Mouse (Mus musculus) lung, postnatal 4 days (tissue): ENCODE results near the gene Kcmf1.
"Not testable (repeated sequence)": the region's sequence is repeated elsewhere in the genome, so short reads cannot be mapped to it uniquely, and the experiment has no call there.

Source experiments
- DNase-seq, 2 experiments: peaks; one replicate each; pipeline ENCODE4 v3.0.0; 2021

The Kcmf1 gene

DNA sequence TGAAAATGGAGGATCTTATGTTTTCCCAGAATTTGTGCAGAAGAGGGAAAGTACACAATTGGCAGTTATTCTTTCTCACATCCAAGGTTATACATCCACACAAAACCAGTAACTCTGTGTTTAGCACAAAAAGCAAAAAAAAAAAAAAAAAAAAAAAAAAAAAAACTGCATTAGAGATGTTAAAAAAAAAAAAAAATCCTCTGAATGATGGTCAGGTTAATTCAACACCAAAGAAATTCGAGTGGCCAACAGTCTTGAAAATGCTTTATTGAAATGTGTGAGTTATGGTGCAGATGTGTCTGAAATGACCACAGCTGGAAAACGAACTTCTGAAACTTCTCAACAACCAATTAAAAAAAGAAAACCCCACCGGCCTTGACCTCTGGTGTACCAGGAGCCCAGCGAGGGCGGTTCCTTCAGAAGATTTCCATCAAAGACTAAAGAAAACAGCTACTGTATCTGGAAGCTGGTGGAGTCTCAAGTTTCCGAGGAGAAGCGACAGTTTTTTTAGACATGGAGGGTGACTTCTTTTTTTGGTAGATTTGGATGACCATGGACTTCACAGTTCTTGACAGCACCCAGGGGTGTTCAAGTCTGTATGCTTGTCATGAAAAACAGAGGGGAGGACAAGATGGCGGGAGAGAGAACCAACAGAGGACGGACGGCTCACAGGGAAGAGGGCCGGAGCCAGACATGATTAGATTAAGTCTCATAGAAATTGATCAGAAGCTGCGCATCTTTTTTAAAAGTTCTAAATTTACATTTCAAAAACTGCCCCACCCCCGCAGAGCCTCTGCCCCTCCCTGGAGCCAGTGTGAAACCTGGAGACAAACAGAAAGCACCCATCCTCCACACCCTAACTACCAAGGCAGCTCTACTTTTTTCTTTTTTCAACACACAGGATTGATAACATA lies 58.7 kb downstream of the Kcmf1 start:
- no peak for DNase-seq

DNA sequence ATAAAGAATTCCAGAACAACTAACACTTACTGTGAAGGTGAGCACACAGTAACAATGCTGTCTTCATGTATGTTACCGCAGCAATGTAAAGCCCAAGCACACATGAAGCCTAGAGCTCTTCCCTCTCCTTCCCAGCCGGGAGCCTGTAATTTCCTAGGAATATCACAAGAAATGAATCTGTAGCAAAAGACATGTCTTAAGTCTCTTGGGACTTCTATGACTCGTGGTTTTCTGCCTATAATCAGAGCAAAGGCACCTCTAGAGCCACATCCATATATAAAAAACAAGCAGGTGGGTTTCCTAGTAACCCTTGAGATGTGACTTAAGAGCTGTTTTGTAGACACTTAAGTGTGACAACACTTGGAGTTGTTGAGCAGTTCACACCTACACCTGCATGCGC lies 62.0 kb downstream of the Kcmf1 start:
- DNase-seq = no peak

- DNase-seq = no peak
These were observed 65.3 kb downstream of the Kcmf1 start for GRCm38 (mm10) chr6:72834518-72834917.

GRCm38 (mm10) chr6:72831858-72832257 lies 67.9 kb downstream of the Kcmf1 start:
- DNase-seq = no peak

GRCm38 (mm10) chr6:72831276-72831675 lies 68.5 kb downstream of the Kcmf1 start:
- peak in 1 of 2 experiments; percentile 72 for DNase-seq

DNA sequence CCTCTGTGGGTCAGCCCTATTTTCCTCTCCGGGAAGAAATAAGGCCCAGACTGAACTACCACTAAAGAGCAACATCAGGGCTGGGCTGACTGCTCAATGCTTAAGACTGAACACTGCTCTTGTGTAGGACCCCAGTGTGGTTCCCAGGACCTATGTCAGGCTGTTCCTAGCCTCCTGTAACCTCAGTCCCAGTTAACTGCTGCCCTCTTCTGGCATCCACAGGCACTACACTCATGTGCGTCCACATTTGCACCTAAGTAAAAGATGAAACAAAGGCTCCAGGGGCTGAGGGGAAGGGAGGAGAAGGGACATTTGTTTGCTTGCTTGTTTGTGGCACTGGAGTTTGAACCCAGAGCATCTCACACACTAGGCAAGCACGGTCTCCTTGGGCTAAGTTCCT lies 70.9 kb downstream of the Kcmf1 start:
- DNase-seq = no peak

GRCm38 (mm10) chr6:72828037-72828436 lies 71.7 kb downstream of the Kcmf1 start:
- DNase-seq = not testable (repeated sequence)

- no peak for DNase-seq
These were observed 74.0 kb downstream of the Kcmf1 start for GRCm38 (mm10) chr6:72825762-72826161.

DNA sequence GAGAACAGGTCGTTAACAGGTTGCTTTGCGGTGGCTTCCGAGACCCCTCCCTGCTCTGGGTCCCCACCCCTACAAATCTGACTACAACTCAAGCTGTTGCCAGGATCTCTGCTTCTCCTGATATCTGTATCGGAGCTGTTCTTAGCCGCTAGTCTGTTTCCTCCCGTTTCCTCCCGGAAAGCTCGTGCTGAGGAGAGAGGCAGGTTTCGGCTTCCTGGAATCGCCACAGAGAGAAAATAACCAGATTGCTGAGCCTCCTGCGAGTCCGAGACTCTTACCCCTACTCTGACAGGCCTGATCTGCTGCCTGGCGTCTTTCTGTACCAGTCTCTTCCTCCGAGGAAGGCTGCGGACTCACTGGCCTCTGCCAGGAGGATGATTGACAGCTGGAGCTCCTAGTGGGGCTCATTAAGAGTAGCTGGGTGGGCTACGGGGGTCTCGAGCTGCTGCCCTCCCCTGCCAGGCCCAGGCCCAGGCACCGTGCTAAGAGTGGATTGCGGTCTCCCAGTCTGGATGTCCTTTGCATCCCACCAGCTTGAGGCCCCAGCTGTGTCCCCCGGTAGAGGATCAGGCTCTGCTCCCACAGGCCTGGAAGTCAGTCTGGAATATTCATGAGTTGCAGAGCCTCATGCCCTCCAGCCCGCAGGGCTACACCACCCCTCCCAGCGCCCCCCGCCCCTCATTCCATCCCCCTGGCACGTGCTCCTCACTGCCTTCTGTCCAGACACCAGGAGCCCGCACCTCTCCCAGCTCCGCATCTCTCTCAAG lies 74.6 kb downstream of the Kcmf1 start:
- peak in 1 of 2 experiments; percentile 18 for DNase-seq

GRCm38 (mm10) chr6:72813456-72813855 lies 86.3 kb downstream of the Kcmf1 start:
- DNase-seq = no peak

DNA sequence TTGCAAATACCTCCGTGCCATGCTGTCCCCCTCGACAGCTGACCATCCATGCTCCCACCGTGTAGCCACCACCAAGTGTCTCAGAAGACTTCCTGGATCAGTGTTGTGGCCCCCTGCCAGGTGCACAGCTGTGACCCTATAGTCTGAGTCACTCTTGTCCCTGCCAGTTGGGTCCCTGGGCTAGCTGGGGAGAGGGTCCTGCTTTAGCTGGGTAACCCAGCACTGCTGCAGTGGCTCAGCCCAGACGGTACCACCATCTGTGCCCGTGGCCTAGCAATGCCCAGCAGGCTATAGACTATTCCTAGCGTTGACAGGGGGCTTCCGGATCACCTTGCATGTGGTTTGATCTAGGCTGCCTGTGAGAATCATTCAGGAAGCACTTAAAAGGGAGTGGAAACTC lies 89.5 kb downstream of the Kcmf1 start:
- DNase-seq = no peak

- no peak for DNase-seq
These were observed 90.1 kb downstream of the Kcmf1 start for GRCm38 (mm10) chr6:72809522-72810149.

DNA sequence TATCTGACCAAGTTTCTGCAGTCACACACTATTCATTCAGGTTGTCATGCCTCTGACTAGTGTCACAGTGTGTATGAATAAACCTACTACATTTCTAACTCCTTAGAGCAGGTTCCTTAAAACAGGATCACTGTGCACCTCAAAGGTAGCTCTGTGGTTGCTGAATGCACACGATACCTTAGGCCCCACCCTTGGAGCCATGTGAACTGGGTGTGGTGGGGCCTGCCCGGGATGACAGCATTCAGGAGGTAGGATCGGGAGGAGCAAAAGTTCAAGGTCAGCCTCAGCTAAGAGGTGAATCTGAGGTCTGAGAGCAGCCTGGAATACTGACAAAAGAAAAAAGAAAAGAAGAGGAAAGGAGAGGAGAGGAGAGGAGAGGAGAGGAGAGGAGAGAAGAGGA lies 91.4 kb downstream of the Kcmf1 start:
- no peak for DNase-seq

- DNase-seq = no peak
These were observed 96.1 kb downstream of the Kcmf1 start for GRCm38 (mm10) chr6:72803669-72804068.

DNA sequence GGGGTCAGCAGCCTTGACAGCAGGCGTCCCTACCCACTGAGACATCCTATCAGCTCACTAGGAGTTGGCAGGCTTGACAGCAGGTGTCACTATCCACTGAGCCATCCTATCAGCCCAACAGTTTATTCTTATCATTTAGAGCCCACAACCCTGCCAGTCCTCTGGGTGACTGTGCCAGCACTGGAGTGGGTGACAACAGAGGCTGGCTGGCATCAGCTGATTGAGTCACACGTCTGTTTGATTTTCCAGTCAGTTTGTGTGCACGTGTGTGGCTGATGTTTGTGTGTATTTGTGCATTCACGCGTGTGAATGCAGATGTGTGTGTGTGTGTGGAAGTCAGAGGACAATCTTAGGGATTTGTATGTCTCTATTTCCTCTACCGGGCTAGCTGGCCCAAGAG lies 97.7 kb downstream of the Kcmf1 start:
- no peak for DNase-seq

- DNase-seq = no peak
These were observed 99.1 kb downstream of the Kcmf1 start for GRCm38 (mm10) chr6:72800641-72801040.

DNA sequence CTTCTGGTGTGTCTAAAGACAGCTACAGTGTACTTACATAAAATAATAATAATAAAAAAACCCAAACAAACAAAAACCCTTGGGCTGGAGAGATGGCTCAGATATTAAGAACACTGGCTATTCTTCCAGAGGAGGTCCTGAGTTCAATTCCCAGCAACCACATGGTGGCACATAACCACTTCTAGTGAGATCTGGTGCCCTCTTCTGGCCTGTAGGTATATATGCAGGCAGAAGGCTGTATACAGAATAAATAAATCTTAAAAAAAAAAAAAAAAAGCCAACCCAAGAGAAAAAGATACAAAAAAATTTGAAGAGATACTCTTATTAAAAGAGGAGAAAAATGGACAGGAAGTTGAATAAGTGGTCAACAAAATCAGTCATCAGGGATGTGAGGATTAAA lies 102.0 kb downstream of the Kcmf1 start:
- no peak for DNase-seq

GRCm38 (mm10) chr6:72795444-72795843 lies 104.3 kb downstream of the Kcmf1 start:
- no peak for DNase-seq

DNA sequence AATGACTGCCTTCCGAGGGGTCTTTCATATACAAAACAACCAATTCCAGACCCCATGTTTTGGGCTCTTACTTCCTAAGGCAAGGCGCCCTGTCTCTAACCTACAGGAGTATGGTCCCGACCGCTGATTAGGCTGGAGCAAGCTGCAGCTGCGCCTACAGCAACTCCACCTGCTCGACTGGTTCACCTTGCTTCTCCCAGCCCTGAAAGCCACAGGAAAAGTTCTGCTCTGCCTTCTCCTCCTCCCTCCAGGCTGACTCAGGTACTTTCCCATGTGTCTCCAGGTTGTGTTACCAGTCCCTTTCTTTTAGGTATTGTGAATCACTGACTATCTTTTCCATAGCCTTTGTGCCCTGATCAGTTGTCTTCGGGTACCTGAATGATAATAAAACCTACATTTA lies 104.9 kb downstream of the Kcmf1 start:
- DNase-seq = no peak

DNA sequence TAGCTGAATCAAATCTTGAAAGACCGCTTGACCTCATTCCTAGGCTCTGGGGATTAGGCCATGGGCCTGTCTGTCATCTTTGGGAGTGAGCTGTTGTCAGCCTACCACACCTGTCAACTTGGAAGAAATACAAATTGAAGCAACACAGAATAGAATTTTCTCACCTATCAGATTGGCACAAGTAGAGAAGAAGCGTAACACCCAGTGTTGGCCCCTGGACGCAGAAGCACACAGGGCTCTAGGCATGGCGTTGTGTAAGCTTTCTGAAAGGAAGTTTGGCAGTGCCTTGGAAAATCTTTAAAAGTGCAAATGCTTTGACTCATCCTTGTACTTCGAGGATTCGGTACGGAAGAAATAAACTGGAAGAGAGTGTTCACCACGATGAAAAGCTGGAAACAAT lies 107.1 kb downstream of the Kcmf1 start:
- no peak for DNase-seq
